Mouse (Mus musculus): ENCODE results near the gene Tgm3.

DNA sequence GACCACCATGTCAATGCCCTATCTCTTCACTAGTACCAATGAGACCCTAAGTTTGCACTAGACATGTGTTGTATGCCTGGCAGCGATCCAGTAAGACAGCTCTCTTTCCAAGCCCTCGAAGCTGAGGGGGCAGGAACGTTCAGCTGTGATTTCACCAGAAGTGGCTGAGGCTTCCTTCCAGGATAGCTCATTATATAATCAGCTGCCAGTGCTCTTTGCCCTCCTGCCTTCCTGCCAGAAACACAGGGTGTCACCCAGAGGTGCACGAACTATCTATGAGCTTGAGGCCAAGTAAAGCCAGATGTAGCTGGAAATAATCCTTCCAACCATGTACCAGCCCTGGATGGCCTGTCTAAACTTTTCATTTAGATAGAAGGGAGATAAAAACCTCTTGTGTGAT lies 8.1 kb upstream of the Tgm3 start:
- no peak for TF ChIP-seq POLR2A (IDR thresholded peaks at IDR 0.05; ENCODE audit: borderline replicate concordance, insufficient read depth, low read length)
- no peak for TF ChIP-seq CTCF (IDR thresholded peaks at IDR 0.05; ENCODE audit: borderline replicate concordance, insufficient read depth, low read depth, low read length)

Data from cerebellum, adult 2 months (tissue).